Mouse (Mus musculus) E14TG2a.4 (cell line): Measurements from ENCODE around the gene Olfr513.

Experiments used
- CTCF ChIP-seq: conservative IDR thresholded peaks from 2 replicates; pipeline ENCODE4 v1.5.1; 2014; ENCODE audit warnings: low read length
- NANOG ChIP-seq: IDR thresholded peaks from 2 replicates; pipeline ENCODE4 v1.6.1; 2014; ENCODE audit warnings: borderline replicate concordance, low read length, mixed read lengths

DNA sequence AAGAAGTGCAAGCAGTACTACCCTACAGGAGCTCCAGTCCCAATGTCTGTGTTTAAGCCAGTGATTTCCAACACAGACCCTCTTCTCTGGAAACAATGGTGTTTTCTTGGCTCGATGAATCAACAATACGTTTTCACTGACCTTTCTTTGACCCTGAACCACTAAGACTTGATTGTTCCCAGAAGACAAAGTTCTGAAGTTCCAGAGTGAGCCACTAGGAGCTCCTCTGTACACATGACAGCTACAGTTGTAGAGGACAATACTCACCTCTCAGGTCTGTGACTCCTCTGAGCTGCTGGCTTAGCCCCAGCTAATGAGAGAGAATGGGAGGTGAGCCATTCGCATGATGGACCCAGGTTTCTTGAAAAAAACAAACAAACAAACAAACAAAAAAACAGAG is 9.6 kb downstream of the Olfr513 start:
- peak; percentile 27; the same call in 1 of the 2 replicates for TF ChIP-seq CTCF
- peak; percentile 31; the same call in 1 of the 2 replicates for TF ChIP-seq NANOG
